In genomic region chr2:60792506-60792905, GRCm38 (mm10) we compare ENCODE assay signal across 30 mouse cellular contexts.
"Had no signal": no experiment of that assay in that cellular context is flagged by ENCODE, and none has a peak within 500 bp of the region (broad histone marks: within the 10 kb centered on the region; RNA-seq: fewer than 3 reads in every experiment).

No protein-coding gene starts in this region.

- H3K9me3 ChIP-seq: limb, embryonic 10.5 days; limb, embryonic 12.5 days; limb, embryonic 13.5 days; limb, embryonic 15.5 days; liver, embryonic 12.5 days; liver, embryonic 13.5 days; liver, embryonic 15.5 days; lung, embryonic 15.5 days; megakaryocyte, embryonic 14.5 days; midbrain, embryonic 10.5 days; midbrain, embryonic 12.5 days; midbrain, embryonic 13.5 days; midbrain, embryonic 15.5 days; neural tube, embryonic 12.5 days had no signal

- H3K9ac ChIP-seq: limb, embryonic 12.5 days; limb, embryonic 13.5 days; limb, embryonic 15.5 days; liver, embryonic 12.5 days; liver, embryonic 13.5 days; liver, embryonic 14.5 days; liver, embryonic 15.5 days; lung, embryonic 14.5 days; lung, embryonic 15.5 days; midbrain, embryonic 12.5 days; midbrain, embryonic 13.5 days; midbrain, embryonic 15.5 days; neural tube, embryonic 12.5 days had no signal

- H3K27me3 ChIP-seq: limb, embryonic 12.5 days; limb, embryonic 13.5 days; limb, embryonic 15.5 days; liver, embryonic 12.5 days; liver, embryonic 13.5 days; liver, embryonic 15.5 days; lung, embryonic 15.5 days; megakaryocyte, embryonic 14.5 days; neural tube, embryonic 12.5 days had no signal

- H3K4me1 ChIP-seq: liver, embryonic 12.5 days; liver, embryonic 13.5 days; liver, embryonic 15.5 days had no signal

- DNase-seq: left cerebral cortex, postnatal 4 days; liver; liver, embryonic 13.5 days; lung, adult 18-20 months; lung, adult 2 months; lung, embryonic 14.5 days; lung, postnatal 10 days; lung, postnatal 14 days; lung, postnatal 36 days; lung, postnatal 4 days; midbrain, embryonic 14.5 days had no signal

- H3K4me2 ChIP-seq: limb, embryonic 12.5 days; limb, embryonic 13.5 days; limb, embryonic 15.5 days; liver, embryonic 12.5 days; liver, embryonic 13.5 days; liver, embryonic 15.5 days; lung, embryonic 14.5 days; lung, embryonic 15.5 days; midbrain, embryonic 12.5 days; midbrain, embryonic 13.5 days; midbrain, embryonic 15.5 days; neural tube, embryonic 12.5 days had no signal

- H3K36me3 ChIP-seq: midbrain, embryonic 10.5 days; midbrain, embryonic 12.5 days; midbrain, embryonic 13.5 days; midbrain, embryonic 15.5 days; neural tube, embryonic 12.5 days had no signal

- H3K27ac ChIP-seq: left cerebral cortex, adult 2 months; limb, embryonic 10.5 days; limb, embryonic 12.5 days; limb, embryonic 13.5 days; limb, embryonic 15.5 days; liver, embryonic 12.5 days; liver, embryonic 13.5 days; liver, embryonic 14.5 days; liver, embryonic 15.5 days; lung, embryonic 15.5 days; macrophage; midbrain, embryonic 10.5 days; midbrain, embryonic 12.5 days; midbrain, embryonic 13.5 days; midbrain, embryonic 15.5 days; neural tube, embryonic 12.5 days had no signal

- ATAC-seq: liver, embryonic 12.5 days; lung, postnatal 0 days; midbrain, embryonic 13.5 days; midbrain, embryonic 15.5 days; midbrain, embryonic 16.5 days had no signal

- H3K4me3 ChIP-seq: left cerebral cortex, adult 2 months; limb, embryonic 10.5 days; limb, embryonic 12.5 days; limb, embryonic 13.5 days; limb, embryonic 15.5 days; liver, embryonic 12.5 days; liver, embryonic 13.5 days; liver, embryonic 15.5 days; lung, embryonic 15.5 days; megakaryocyte, embryonic 14.5 days; midbrain, embryonic 10.5 days; midbrain, embryonic 12.5 days; midbrain, embryonic 13.5 days; midbrain, embryonic 15.5 days; myocyte; neural tube, embryonic 12.5 days had no signal
